Mouse (Mus musculus): ENCODE results near the gene Tas2r105.

Tas2r105 gene

DNA sequence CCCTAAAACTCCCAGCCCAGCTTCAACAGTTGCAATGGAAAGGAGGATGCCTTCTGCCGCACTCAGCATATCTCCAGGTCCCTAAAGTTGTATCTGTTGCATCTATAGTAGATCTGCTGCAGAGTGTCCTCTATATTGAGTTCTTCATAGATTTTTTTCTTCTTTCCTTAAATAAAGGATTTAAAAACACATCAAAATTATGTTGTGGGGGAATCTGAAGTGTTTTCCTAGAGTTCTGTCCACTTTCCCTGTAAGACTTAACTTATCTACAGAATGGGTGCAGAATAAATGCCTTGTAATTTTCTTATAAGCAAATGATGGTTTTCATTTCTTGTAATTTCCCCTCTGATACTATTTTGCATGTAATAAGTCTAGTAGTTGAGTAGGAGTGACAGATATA, at the start of gene Tas2r105:
TSS of gene Tas2r105 (minus strand) at position 101 of the 400 bp plus-strand sequence.
- DNase-seq: no peak

DNA sequence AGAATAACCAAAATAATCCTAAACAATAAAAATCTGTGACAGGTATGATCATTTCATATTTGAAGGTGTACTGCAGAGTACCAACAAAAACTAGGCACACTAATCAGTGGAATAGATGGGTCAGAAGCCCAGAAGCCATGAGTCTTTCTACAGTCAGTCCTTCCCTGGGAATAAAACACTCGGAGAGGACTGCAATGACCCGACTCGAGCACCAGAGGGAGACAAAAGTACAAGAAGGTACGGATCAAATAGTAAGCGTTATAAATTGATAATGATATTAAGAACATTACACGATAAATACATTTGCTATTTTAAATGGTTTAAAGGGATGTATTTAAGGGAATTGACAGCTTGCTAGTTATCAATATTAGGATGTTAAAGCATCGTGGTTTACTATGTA, 25.5 kb upstream of the Tas2r105 start:
- DNase-seq: no peak

DNA sequence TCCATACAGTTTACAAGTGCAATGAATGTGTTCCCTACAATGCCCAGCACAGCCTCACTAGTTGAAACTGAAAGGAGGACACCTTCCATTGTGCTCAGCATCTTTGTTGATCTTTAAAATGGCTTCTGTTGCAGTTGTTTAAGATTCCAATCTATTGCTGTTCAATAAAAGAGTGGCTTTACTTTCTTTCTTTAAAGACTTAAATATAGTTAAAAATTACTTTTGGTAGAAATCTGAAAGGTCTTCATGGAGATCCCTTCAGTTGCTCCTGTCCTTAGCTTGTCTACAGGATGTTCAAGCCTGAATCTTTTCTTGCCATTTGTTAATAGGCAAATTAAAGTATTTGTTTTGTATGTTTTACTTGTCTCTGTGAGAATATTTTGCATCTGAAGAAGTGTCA, 2.7 kb upstream of the Tas2r105 start, which contains the start of gene Tas2r114:
TSS of gene Tas2r114 (minus strand) at position 101 of the 400 bp plus-strand sequence.
- DNase-seq: no peak

DNA sequence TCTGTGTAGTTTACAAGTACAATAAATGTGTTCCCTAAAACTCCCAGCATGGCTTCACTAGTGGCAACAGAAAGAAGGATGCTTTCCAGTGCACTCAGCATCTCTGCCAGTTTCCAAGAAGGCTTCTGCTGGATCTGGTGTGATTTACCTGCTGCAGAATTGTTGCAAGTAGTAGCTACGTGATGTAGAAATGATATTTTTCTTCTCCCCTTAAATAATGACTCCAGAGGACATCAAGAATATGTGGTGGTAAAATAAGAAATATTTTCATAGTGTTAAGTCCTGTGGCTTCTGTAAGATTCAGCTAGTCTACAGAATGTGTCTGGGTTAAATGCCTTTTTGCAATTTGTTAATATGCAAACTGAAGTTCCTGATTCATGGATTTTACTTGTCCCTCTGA, 1.7 kb downstream of the Tas2r105 start, which contains the start of gene Tas2r104:
TSS of gene Tas2r104 (minus strand) at position 101 of the 400 bp plus-strand sequence.
- DNase-seq: no peak

DNA sequence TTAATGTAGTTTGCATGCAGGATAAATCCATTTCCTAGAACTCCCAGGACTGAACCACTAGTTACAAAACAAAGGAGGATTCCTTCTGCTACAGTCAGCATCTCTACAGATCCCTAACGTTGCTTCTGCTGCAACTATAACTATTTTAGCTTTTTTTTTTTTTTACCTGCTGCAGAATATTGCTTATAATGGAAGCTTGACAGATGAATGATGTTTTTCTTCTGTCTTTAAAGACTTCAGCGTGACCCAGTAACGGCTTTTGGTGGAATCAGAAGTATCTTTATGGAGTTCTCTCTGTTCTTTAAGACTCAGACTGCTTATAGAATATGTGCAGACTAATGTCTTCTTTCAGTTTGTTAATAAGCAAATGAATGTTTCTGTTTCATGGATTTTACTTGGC, 8.5 kb downstream of the Tas2r105 start, which contains the start of gene Tas2r106:
TSS of gene Tas2r106 (minus strand) at position 101 of the 400 bp plus-strand sequence.
- no peak for DNase-seq

DNA sequence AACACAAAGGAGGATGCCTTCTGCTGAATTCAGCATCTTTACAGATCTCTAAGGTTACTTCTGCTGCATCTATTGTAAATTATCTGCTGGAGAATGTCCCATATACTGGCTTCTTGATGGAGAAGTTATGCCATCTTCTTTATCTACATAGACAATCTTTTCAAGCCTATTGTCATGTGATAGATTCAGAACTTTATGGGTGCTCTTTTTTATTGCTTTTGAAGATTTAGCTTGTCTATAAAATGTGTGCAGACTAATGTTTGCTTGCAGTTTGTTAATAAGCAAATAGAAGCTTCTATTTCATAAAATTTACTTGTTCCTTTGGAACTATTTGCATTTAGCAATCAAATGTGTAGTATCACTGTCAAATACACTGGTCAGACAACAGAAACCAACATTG, 27.2 kb downstream of the Tas2r105 start, which contains the start of gene Tas2r107:
TSS of gene Tas2r107 (minus strand) at position 101 of the 400 bp plus-strand sequence.
- no peak for DNase-seq
